Mouse (Mus musculus) heart, postnatal 0 days (tissue): ENCODE results near the gene Asxl2.

Experiments
- CTCF ChIP-seq: IDR thresholded peaks from 2 replicates; pipeline ENCODE4 v1.5.1; 2016; ENCODE audit warnings: antibody characterized with exemption, control low read depth, low read depth
- EP300 ChIP-seq: IDR thresholded peaks from 2 replicates; pipeline ENCODE4 v1.6.1; 2016; ENCODE audit warnings: antibody characterized with exemption, low read depth

- TF ChIP-seq CTCF (no peak), EP300 (no peak)
These were observed 114.2 kb downstream of the Asxl2 start for GRCm38 (mm10) chr12:3540871-3541270.
